Mouse (Mus musculus): ENCODE measurements around the gene Spag17. TPM values are rescaled to one million over a fixed set of nuclear protein-coding genes. Genes with fewer than 3 reads are reported as not detected.

Spag17 gene
- polyA plus RNA-seq (2012; ENCODE audit: low replicate concordance): not detected in 2 replicates

DNA sequence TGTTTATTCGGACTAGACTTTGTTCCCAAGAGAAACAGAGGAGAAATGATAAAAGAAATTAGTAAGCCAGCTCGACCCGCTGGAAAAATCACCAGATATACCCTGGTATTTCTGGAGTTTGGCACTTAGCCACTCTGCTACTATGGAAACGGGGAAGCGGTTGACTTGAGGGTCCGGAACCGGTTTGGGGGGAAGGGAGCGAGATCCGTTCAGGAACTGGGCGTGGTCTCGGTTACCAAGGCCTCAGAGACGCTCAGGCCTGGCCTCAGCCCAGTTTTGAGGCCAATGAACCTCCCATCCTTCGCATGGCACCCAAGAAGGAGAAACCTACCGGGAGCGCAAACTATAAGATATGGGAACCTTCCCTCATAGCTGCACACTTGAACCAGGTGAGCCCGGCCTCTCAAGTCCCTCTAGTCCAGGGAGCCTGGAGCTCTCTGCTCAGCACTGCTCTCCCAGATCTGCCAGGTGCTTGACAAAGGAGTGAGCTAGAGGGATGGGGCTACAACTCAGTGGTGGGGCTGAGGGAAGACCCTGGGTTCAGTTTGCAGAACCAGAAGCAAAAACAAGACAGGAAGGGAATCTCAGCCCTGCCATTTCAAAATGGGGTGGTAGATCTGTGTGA is at the start of gene Spag17:
Gene Spag17 (plus strand): TSS at position 220 of the 625 bp plus-strand sequence.

DNA sequence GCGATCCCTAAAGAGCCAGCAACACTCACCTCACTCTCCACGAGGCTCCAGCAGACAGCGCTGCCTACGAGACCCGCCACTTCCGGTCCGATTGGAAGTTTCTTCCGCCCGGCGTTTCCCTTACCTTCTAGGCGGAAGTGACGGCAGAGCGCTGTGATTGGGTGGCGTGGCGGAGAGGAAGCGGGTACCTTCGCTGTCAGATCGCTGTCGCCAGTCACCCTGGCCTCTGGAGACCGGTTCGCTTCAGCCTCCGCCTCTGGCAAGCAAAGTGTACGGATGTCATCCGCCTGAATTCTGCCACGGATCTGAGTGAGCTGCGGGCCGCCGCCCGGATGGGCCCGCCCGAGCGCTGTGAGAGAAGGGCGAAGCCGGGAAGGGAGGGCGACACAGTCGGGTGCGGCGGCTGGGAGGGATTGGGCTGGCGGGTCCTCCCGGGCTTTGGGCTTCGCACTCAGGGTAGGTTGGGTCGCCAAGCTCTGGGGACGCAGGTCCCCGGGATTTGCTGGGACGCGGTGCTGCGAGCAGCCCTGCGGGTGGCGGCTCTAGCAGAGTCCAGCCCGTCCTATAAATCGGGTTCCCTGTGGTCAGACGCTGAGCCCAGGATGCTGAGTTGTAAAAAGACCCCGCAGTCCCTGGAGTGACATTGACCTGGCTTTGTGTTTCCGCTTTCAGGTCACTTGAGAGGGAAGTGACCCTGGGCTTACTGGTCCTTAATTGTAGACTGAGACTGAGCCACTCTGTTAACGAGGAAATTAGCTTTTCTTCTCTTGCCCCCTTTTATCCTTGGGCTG is 277.3 kb downstream of the Spag17 start, which contains the start of the genes Gdap2 and Wdr3:
Gene Gdap2 (plus strand): TSS at position 67 of the 791 bp plus-strand sequence.
Gene Wdr3 (minus strand): TSS at position 93 of the 791 bp plus-strand sequence.

